26 mouse cellular contexts compared by ENCODE assay signal in the genomic region with DNA sequence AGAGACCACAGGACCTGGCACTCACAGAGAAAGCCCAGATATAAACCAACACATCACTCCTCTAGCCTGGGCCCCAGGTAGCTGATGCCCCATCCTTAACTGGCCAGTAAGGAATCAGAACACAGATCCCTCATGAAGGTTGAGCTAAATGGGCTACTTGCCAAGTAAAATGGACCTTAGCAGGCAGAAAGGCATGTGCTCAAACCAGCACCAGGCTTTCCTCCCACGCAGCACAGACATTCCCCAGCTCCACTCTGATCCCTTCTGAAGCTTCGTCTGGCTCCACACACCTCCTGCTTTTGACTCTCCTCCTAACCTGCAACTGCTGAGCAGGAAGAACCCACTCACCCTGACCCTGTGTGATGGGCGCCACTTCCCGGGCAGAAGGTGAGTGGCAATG.
"Had no signal": no experiment of that assay in that cellular context is flagged by ENCODE, and none has a peak within 500 bp of the region (broad histone marks: within the 10 kb centered on the region; RNA-seq: fewer than 3 reads in every experiment).

No protein-coding gene starts in this region.

- H3K4me2 ChIP-seq: heart, embryonic 12.5 days; hindbrain, embryonic 12.5 days; hindbrain, embryonic 14.5 days; intestine, embryonic 15.5 days; limb, embryonic 12.5 days; liver, embryonic 11.5 days; liver, embryonic 13.5 days; liver, embryonic 15.5 days had no signal

- H3K9ac ChIP-seq: heart, embryonic 12.5 days; hindbrain, embryonic 12.5 days; hindbrain, embryonic 14.5 days; intestine, embryonic 15.5 days; limb, embryonic 12.5 days; liver, embryonic 13.5 days; liver, embryonic 15.5 days had no signal

- ATAC-seq: hindbrain, embryonic 16.5 days; inflammation-experienced regulatory T-cells, adult 6 months; intestine, embryonic 15.5 days; intestine, postnatal 0 days had no signal

- H3K9me3 ChIP-seq: heart, embryonic 10.5 days; heart, embryonic 12.5 days; hindbrain, embryonic 10.5 days; hindbrain, embryonic 12.5 days; intestine, embryonic 15.5 days; limb, embryonic 12.5 days; liver, embryonic 13.5 days; liver, embryonic 15.5 days had no signal

- H3K4me3 ChIP-seq: gastrocnemius, adult 2 months; heart, embryonic 10.5 days; heart, embryonic 12.5 days; hindbrain, embryonic 10.5 days; hindbrain, embryonic 12.5 days; intestine, embryonic 15.5 days; layer of hippocampus, adult 2 months; limb, embryonic 12.5 days; liver, embryonic 13.5 days; liver, embryonic 15.5 days had no signal

- H3K27me3 ChIP-seq: heart, embryonic 12.5 days; hindbrain, embryonic 12.5 days; intestine, embryonic 15.5 days; limb, embryonic 12.5 days; liver, embryonic 13.5 days; liver, embryonic 15.5 days had no signal

- H3K27ac ChIP-seq: gastrocnemius, adult 2 months; hindbrain, embryonic 10.5 days; hindbrain, embryonic 12.5 days; hindbrain, embryonic 14.5 days; intestine, embryonic 15.5 days; layer of hippocampus, adult 2 months; limb, embryonic 12.5 days; liver, embryonic 13.5 days; liver, embryonic 15.5 days had no signal

- DNase-seq: gastrocnemius, adult 2 months; gastrocnemius, postnatal 10 days; gastrocnemius, postnatal 25 days; heart, adult 18-20 months; heart, postnatal 10 days; heart, postnatal 4 days; kidney, adult 8-10 months; kidney, postnatal 25 days; layer of hippocampus, adult 9-11 months; layer of hippocampus, postnatal 36 days; left cerebral cortex, postnatal 4 days; liver; liver, embryonic 13.5 days had no signal
